Mouse (Mus musculus) heart, embryonic 14.5 days (tissue): Measurements from ENCODE around the gene Nmt1. TPM values are rescaled to one million over a fixed set of nuclear protein-coding genes. Genes with fewer than 3 reads are reported as not detected.

Source experiments
- ATAC-seq: fragments of 200-750 bp; cut with Nextera tagmentation; 2 replicates; pipeline ENCODE4 v1.8.0; 2017; ENCODE audit warnings: low read depth, moderate TSS enrichment; ENCODE audit not compliant: insufficient number of reproducible peaks, insufficient read depth, low FRiP score
- H3K27ac ChIP-seq, 2 experiments: fragments of 200-500 bp in 1 of 2; fragments of 300-500 bp in 1 of 2; sonication (generic) in 1 of 2; replicated peaks in 1 of 2; 2 replicates each; pipeline ENCODE4 v1.5.1; 2012 to 2014; ENCODE audit warnings: low read depth in 2 of 2, low read length in 2 of 2, control low read depth in 1 of 2, mild to moderate bottlenecking in 1 of 2, mixed read lengths in 1 of 2; ENCODE audit not compliant: control insufficient read depth in 1 of 2, insufficient read depth in 1 of 2
- H3K27me3 ChIP-seq: fragments of 300-500 bp; sonication (generic); 2 replicates; pipeline ENCODE4 v1.6.1; 2014; ENCODE audit warnings: mild to moderate bottlenecking, low read length, control low read depth; ENCODE audit not compliant: control insufficient read depth, insufficient read depth
- H3K36me3 ChIP-seq: fragments of 300-500 bp; sonication (generic); 2 replicates; pipeline ENCODE4 v1.6.1; 2014; ENCODE audit warnings: mild to moderate bottlenecking, control low read depth, low read length, mixed read lengths; ENCODE audit not compliant: control insufficient read depth, insufficient read depth
- H3K4me1 ChIP-seq, 2 experiments: fragments of 200-500 bp in 1 of 2; fragments of 300-500 bp in 1 of 2; sonication (generic) in 1 of 2; 2 replicates each; pipeline ENCODE4 v1.6.1; 2012 to 2014; ENCODE audit warnings: low read length in 2 of 2, control low read depth in 1 of 2, mixed read lengths in 1 of 2; ENCODE audit not compliant: control insufficient read depth in 2 of 2, insufficient read depth in 2 of 2
- H3K4me2 ChIP-seq: fragments of 300-500 bp; sonication (generic); 2 replicates; pipeline ENCODE4 v1.6.1; 2014; ENCODE audit warnings: mild to moderate bottlenecking, low read length
- H3K4me3 ChIP-seq, 2 experiments: fragments of 200-500 bp in 1 of 2; fragments of 300-500 bp in 1 of 2; sonication (generic) in 1 of 2; 2 replicates each; pipeline ENCODE4 v1.5.1; 2012 to 2014; ENCODE audit warnings: low read length in 2 of 2, mild to moderate bottlenecking in 2 of 2, control low read depth in 1 of 2, low read depth in 1 of 2, moderate library complexity in 1 of 2; ENCODE audit not compliant: control insufficient read depth in 1 of 2, insufficient read depth in 1 of 2
- H3K9ac ChIP-seq: fragments of 300-500 bp; sonication (generic); 2 replicates; pipeline ENCODE4 v1.6.1; 2014; ENCODE audit warnings: mild to moderate bottlenecking, low read length
- H3K9me3 ChIP-seq: fragments of 300-500 bp; sonication (generic); 2 replicates; pipeline ENCODE4 v1.6.1; 2016; ENCODE audit warnings: low read length, control low read depth; ENCODE audit not compliant: control insufficient read depth
- WGBS: fragments of 180-500 bp; shearing (Covaris S2); extraction: QIAGEN DNeasy Blood & Tissue Kit; methylation state at CpG from one replicate; pipeline ENCODE4 v1.1.7; 2014; 5-methylcytosine and 5-hydroxymethylcytosine counted together
- polyA plus RNA-seq: library from polyadenylated mRNA; unstranded; fragments of >200 nt; fragmentation: Nextera tagmentation; extraction: Ambion mirVana; gene quantifications from 2 replicates; pipeline ENCODE4 v1.2.1, GENCODE M21; 2014

Gene Nmt1
- polyA plus RNA-seq, 1 experiment from 2014 or later = 51.7 TPM

GRCm38 (mm10) chr11:103102725-103103349, 74.8 kb downstream of the Nmt1 start:
- no peak overlapping the region; a peak in 1 of 4 replicates for H3K27ac ChIP-seq

GRCm38 (mm10) chr11:103103621-103104020, 75.6 kb downstream of the Nmt1 start:
- H3K27ac ChIP-seq = no peak overlapping the region
- H3K27me3 ChIP-seq = no peaks in the 10 kb centered on the region
- peaks cover 5% of the 10 kb centered on the region; the same call in 1 of the 2 replicates for H3K36me3 ChIP-seq
- H3K4me2 ChIP-seq = peak overlapping the region; percentile 94
- 51% methylated on average over 8 of the region's 8 CpGs for WGBS
- H3K9ac ChIP-seq = peak overlapping the region; percentile 67
- peak overlapping the region in 1 of 2 experiments; percentile 70; a peak in 2 of 4 replicates for H3K4me3 ChIP-seq
- no peak for ATAC-seq
- H3K4me1 ChIP-seq = peaks cover 25 to 32% of the 10 kb centered on the region in 2 experiments
- H3K9me3 ChIP-seq = no peaks in the 10 kb centered on the region

More at GRCm38 (mm10) chr11:103102725-103103349, 74.8 kb downstream of the Nmt1 start:
- peak overlapping the region; percentile 67 for H3K9ac ChIP-seq
- peak overlapping the region; percentile 94 for H3K4me2 ChIP-seq
- H3K4me3 ChIP-seq = peak overlapping the region; percentile 53 to 70
- no peaks in the 10 kb centered on the region for H3K9me3 ChIP-seq
- H3K27me3 ChIP-seq = no peaks in the 10 kb centered on the region
- WGBS = 1% methylated on average over 35 of the region's 35 CpGs
- H3K4me1 ChIP-seq = peaks cover 32 to 40% of the 10 kb centered on the region in 2 experiments
- peaks cover 5% of the 10 kb centered on the region; the same call in 1 of the 2 replicates for H3K36me3 ChIP-seq
- peak; percentile 80 for ATAC-seq

GRCm38 (mm10) chr11:103104469-103104868, 76.5 kb downstream of the Nmt1 start:
- Histone ChIP-seq H3K27me3 (no peaks in the 10 kb centered on the region), H3K9ac (no peak overlapping the region), H3K9me3 (no peaks in the 10 kb centered on the region), H3K27ac (no peak overlapping the region), H3K4me2 (no peak overlapping the region; the same call in 1 of the 2 replicates), H3K4me1 (peaks cover 19 to 23% of the 10 kb centered on the region in 2 experiments), H3K36me3 (peaks cover 5% of the 10 kb centered on the region; the same call in 1 of the 2 replicates), H3K4me3 (no peak overlapping the region)
- no peak for ATAC-seq
- WGBS = 62% methylated on average over 7 of the region's 7 CpGs

GRCm38 (mm10) chr11:103105180-103105725, 77.3 kb downstream of the Nmt1 start:
- ATAC-seq = no peak
- Histone ChIP-seq H3K4me2 (no peak overlapping the region), H3K36me3 (peaks cover 5% of the 10 kb centered on the region; the same call in 1 of the 2 replicates), H3K4me3 (no peak overlapping the region), H3K4me1 (peaks cover 16 to 17% of the 10 kb centered on the region in 2 experiments; a peak in 3 of 4 replicates), H3K27me3 (no peaks in the 10 kb centered on the region), H3K27ac (no peak overlapping the region), H3K9ac (no peak overlapping the region), H3K9me3 (no peaks in the 10 kb centered on the region)
- WGBS = 51% methylated on average over 14 of the region's 14 CpGs

- 85% methylated on average over 6 of the region's 6 CpGs for WGBS
- H3K9me3 ChIP-seq = no peaks in the 10 kb centered on the region
- H3K27me3 ChIP-seq = no peaks in the 10 kb centered on the region
- no peak overlapping the region for H3K4me2 ChIP-seq
- H3K4me3 ChIP-seq = no peak overlapping the region
- ATAC-seq = no peak
- H3K9ac ChIP-seq = no peak overlapping the region
- H3K4me1 ChIP-seq = peaks cover 12 to 13% of the 10 kb centered on the region in 2 experiments; a peak in 3 of 4 replicates
- no peak overlapping the region for H3K27ac ChIP-seq
- H3K36me3 ChIP-seq = peaks cover 5% of the 10 kb centered on the region; the same call in 1 of the 2 replicates
These were observed 77.8 kb downstream of the Nmt1 start for GRCm38 (mm10) chr11:103105810-103106209.

GRCm38 (mm10) chr11:103106386-103106785, 78.4 kb downstream of the Nmt1 start:
- H3K27me3 ChIP-seq = no peaks in the 10 kb centered on the region
- H3K4me2 ChIP-seq = no peak overlapping the region
- no peak for ATAC-seq
- H3K27ac ChIP-seq = no peak overlapping the region
- peaks cover 11 to 12% of the 10 kb centered on the region in 2 experiments for H3K4me1 ChIP-seq
- H3K36me3 ChIP-seq = peaks cover 5% of the 10 kb centered on the region; the same call in 1 of the 2 replicates
- no peak overlapping the region for H3K9ac ChIP-seq
- H3K9me3 ChIP-seq = no peaks in the 10 kb centered on the region
- no peak overlapping the region for H3K4me3 ChIP-seq
- 62% methylated on average over 4 of the region's 4 CpGs for WGBS

GRCm38 (mm10) chr11:103111301-103111700, 83.3 kb downstream of the Nmt1 start:
- Histone ChIP-seq H3K4me2 (peak overlapping the region; percentile 65), H3K9me3 (no peaks in the 10 kb centered on the region), H3K36me3 (0 out of 2 replicates have a peak, but pooled peaks cover under 1% of the 10 kb centered on the region), H3K9ac (peak overlapping the region; percentile 59), H3K27ac (peak overlapping the region in 1 of 2 experiments; percentile 61; a peak in 3 of 4 replicates), H3K4me3 (peak overlapping the region; percentile 39 to 45), H3K27me3 (no peaks in the 10 kb centered on the region), H3K4me1 (peaks cover 21 to 22% of the 10 kb centered on the region in 2 experiments)
- ATAC-seq = no peak
- 16% methylated on average over 10 of the region's 10 CpGs for WGBS
